Mouse (Mus musculus) testis, adult 2 months (tissue): Measurements from ENCODE around the gene Tmem81. TPM values are rescaled to one million over a fixed set of nuclear protein-coding genes. Genes with fewer than 3 reads are reported as not detected.
"Not testable (repeated sequence)": the region's sequence is repeated elsewhere in the genome, so short reads cannot be mapped to it uniquely, and the experiment has no call there.

Experiments used
- H3K27ac ChIP-seq: fragments of 200-500 bp; 2 replicates; pipeline ENCODE4 v1.5.1; 2012; ENCODE audit warnings: low read depth, low read length; ENCODE audit not compliant: control insufficient read depth, insufficient read depth
- H3K27me3 ChIP-seq: fragments of 200-500 bp; 2 replicates; pipeline ENCODE4 v1.6.1; 2012; ENCODE audit warnings: mild to moderate bottlenecking, low read length, moderate library complexity; ENCODE audit not compliant: control insufficient read depth, insufficient read depth
- H3K36me3 ChIP-seq: fragments of 200-500 bp; 2 replicates; pipeline ENCODE4 v1.6.1; 2012; ENCODE audit warnings: mild to moderate bottlenecking, low read length; ENCODE audit not compliant: control insufficient read depth, insufficient read depth
- H3K4me1 ChIP-seq: fragments of 200-500 bp; 2 replicates; pipeline ENCODE4 v1.6.1; 2012; ENCODE audit warnings: low read length; ENCODE audit not compliant: control insufficient read depth, insufficient read depth
- H3K4me3 ChIP-seq: fragments of 200-500 bp; 2 replicates; pipeline ENCODE4 v1.5.1; 2012; ENCODE audit warnings: low read depth, mild to moderate bottlenecking, low read length, moderate library complexity, mixed read lengths; ENCODE audit not compliant: control insufficient read depth
- CTCF ChIP-seq: fragments of 200-500 bp; IDR thresholded peaks from 2 replicates; pipeline ENCODE4 v1.5.1; 2012; ENCODE audit warnings: low read depth, mild to moderate bottlenecking, inconsistent platforms, low read length, moderate library complexity; ENCODE audit not compliant: control insufficient read depth, insufficient read depth, insufficient replicate concordance
- POLR2A ChIP-seq: fragments of 200-500 bp; IDR thresholded peaks from 2 replicates; pipeline ENCODE4 v1.6.1; 2012; ENCODE audit warnings: low read depth, mild to moderate bottlenecking, inconsistent platforms, low read length, moderate library complexity; ENCODE audit not compliant: control insufficient read depth
- polyA plus RNA-seq: library from polyadenylated mRNA; depleted of rRNA; stranded (reverse); fragments of >200 nt; gene quantifications from 2 replicates; pipeline ENCODE4 v1.2.3, GENCODE M21; 2012; rRNA removed

The Tmem81 gene
- 19.9 and 24.6 TPM in 2 replicates for polyA plus RNA-seq

DNA sequence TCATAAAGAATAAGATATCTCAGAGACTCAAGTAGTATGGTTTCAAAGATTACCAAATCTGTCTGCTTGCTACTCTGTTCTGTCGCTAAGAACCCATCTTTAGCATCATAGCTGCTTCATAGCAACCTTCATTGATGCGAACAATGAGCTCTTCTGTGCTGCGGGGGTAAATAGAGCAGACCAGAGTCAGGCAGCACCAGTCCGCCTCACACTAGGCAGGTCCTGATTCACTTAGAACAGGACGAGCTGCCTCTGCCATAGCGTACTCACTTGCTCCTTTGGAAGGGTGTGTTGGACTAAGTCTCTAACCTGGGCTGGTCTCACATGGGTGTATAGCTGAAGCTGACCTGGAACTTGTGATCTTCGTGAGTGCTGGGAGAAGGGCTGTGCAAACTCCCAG lies at the start of gene Tmem81:
Gene Tmem81, plus strand, starts transcription at position 173 of the 400 bp plus-strand sequence.
- peaks cover 1% of the 10 kb centered on the region for H3K36me3 ChIP-seq
- peak within 1 kb of the TSS; percentile 36 for H3K27ac ChIP-seq
- H3K4me3 ChIP-seq: peak within 1 kb of the TSS; percentile 79
- no peaks in the 10 kb centered on the region for H3K27me3 ChIP-seq
- H3K4me1 ChIP-seq: no peaks in the 10 kb centered on the region
- TF ChIP-seq POLR2A (peak; percentile 82; the same call in 1 of the 2 replicates), CTCF (no peak)

DNA sequence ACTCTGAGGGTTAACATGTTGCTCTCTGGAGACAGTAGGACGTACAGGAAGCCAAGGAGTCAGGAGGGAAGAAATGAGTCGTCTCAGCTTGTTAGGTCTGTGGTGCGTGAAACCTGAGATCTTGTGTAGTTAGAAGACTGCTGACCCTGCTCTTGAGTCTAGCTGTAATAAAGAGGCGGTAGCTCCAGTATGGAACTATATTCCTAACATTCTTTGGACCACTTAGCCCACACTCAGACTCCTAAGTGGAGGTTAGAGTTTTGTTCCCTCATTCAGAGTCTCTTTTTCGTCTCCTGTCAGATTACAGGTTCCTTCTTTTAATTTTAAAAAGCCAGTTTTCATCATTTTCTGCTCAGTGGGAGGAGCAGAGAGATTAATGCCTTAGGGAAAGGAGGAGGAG lies 41.4 kb upstream of the Tmem81 start:
- Histone ChIP-seq H3K27ac (no peak overlapping the region), H3K27me3 (no peaks in the 10 kb centered on the region), H3K4me1 (no peaks in the 10 kb centered on the region), H3K36me3 (peaks cover 3% of the 10 kb centered on the region; the same call in 1 of the 2 replicates), H3K4me3 (no peak overlapping the region)
- TF ChIP-seq POLR2A: no peak

DNA sequence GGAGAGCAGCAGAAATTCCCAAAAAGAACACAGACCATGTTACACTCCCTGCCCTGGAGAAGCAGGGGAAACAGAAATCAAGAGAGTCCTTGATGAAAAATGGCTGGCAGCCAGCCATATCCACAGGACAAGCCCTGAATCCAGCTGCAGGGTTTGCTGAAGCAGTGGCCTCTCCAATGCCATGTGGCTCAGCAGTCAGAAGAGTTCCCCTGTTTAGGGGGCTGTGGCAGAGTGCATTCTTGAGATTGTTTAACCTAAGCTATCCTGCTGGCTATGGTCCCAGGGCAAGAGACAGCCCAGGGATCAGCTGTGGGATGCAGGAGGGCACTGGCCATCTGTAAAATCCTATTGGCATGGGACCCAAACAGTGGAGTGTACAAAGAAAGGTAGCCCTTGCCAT lies 37.1 kb upstream of the Tmem81 start:
- TF ChIP-seq CTCF (no peak), POLR2A (no peak)
- Histone ChIP-seq H3K27me3 (no peaks in the 10 kb centered on the region), H3K4me3 (no peak overlapping the region), H3K36me3 (no peaks in the 10 kb centered on the region), H3K4me1 (no peaks in the 10 kb centered on the region), H3K27ac (no peak overlapping the region)

DNA sequence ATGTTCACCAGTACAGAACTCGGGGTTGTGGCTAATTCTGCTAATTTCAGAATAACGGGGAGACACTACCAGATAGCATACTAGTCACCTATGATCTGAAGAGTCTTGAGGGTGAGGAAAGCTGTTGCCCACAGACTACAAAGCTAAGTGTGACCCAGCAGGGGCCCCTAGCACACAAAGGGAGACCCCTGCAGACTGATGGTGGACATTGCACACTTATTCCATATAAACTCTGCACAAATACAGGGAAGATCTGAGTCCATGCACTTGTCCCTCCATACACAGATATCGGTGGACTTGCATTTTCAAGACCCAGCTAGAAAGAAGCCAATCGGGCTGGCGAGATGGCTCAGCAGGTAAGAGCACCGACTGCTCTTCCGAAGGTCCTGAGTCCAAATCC lies 36.5 kb upstream of the Tmem81 start:
- H3K27me3 ChIP-seq: no peaks in the 10 kb centered on the region
- H3K27ac ChIP-seq: no peak overlapping the region

DNA sequence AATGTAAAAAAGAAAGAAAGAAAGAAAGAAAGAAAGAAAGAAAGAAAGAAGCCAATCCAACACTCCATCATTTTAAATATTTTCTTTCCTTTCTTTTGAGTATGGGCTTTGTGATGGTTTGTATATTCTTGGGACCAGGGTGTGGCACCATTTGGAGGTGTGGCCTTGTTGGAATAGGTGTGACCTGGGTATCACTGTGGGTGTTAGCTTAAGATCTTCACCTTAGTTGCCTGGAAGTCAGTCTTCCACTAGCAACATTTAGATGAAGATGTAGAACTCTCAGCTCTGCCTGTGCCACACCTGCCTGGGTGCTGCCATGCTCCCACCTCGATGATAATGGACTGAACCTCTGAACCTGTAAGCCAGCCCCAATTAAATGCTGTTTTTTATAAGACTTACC lies 36.0 kb upstream of the Tmem81 start:
- H3K36me3 ChIP-seq, H3K27ac ChIP-seq, H3K4me1 ChIP-seq, H3K27me3 ChIP-seq, H3K4me3 ChIP-seq: not testable (repeated sequence)

More for the DNA sequence above, 36.5 kb upstream of the Tmem81 start:
- H3K36me3 ChIP-seq: no peaks in the 10 kb centered on the region
- no peak overlapping the region for H3K4me3 ChIP-seq
- no peak for TF ChIP-seq POLR2A
- no peak for TF ChIP-seq CTCF
- no peaks in the 10 kb centered on the region for H3K4me1 ChIP-seq

DNA sequence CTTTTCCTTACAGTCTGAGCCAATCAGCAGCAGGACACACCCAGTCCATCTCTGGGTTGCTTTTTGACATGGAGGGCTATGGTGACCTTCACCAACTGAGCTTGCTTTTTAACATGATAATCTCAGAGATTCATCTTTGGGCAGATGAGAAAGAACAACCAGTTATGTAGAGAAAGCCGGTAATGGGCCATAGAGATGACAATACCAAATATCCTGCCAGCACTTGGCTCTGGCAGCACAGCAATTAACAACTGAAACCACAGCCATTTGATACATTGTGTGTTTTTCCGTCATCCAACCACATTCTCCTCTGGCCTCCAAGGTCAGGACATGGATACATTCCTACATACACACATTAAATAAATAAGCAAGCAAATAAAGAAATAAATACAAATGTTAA lies 35.0 kb upstream of the Tmem81 start:
- no peak overlapping the region for H3K4me3 ChIP-seq
- TF ChIP-seq POLR2A: no peak
- TF ChIP-seq CTCF: no peak
- H3K27ac ChIP-seq: no peak overlapping the region

DNA sequence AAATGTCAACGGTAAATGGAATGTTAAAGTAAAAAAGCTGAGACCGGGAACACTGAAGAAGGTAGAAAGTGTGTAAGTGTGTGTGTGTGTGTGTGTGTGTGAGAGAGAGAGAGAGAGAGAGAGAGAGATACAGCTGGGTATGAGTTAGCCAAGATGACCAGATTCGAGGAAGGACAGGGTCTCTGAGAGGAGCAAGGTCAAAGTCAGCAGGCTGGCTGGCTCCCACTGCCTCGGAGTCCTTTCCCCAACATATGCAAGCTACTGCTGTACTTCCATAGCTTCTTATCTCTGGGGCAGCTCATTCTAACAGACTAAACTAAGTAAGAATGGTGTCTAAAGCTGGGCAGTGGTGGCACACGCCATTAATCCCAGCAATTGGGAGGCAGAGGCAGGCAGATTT lies 34.5 kb upstream of the Tmem81 start:
- Histone ChIP-seq H3K36me3 (no peaks in the 10 kb centered on the region), H3K27ac (peak overlapping the region; percentile 55; the same call in 1 of the 2 replicates), H3K4me3 (no peak overlapping the region), H3K27me3 (no peaks in the 10 kb centered on the region), H3K4me1 (no peaks in the 10 kb centered on the region)
- TF ChIP-seq CTCF: no peak
- TF ChIP-seq POLR2A: no peak

More for the DNA sequence above, 35.0 kb upstream of the Tmem81 start:
- H3K27me3 ChIP-seq: no peaks in the 10 kb centered on the region
- H3K36me3 ChIP-seq: no peaks in the 10 kb centered on the region
- no peaks in the 10 kb centered on the region for H3K4me1 ChIP-seq

DNA sequence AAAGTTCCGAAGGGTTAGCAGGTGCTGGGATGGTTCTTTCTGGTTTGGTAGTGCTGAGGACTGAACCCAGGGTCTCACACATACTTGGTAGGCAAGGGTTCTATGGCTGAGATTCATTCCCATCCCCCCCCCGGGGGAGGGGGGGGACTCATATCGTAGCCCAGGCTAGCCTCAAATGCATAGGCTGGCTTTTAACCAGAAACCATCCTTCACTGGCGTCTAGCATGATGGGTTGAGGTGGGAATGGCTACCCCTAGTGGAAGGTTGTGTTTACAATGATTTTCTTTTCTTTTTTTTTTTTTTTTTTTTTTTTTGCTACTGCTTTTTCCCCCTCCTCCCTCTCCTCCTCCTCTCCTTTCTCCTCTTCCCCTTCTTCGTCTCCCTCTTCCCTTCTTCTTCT lies 33.5 kb upstream of the Tmem81 start:
- TF ChIP-seq CTCF (no peak), POLR2A (no peak)
- Histone ChIP-seq H3K36me3 (no peaks in the 10 kb centered on the region), H3K4me3 (no peak overlapping the region), H3K27me3 (no peaks in the 10 kb centered on the region), H3K27ac (no peak overlapping the region), H3K4me1 (no peaks in the 10 kb centered on the region)
